Mouse (Mus musculus) G1E (cell line): Measurements from ENCODE around the gene Emilin2. TPM values are rescaled to one million over a fixed set of nuclear protein-coding genes. Genes with fewer than 3 reads are reported as not detected.

Experiments
- ATAC-seq: 2 replicates; pipeline ENCODE4 v1.8.0; 2016; ENCODE audit warnings: mild to moderate bottlenecking; ENCODE audit not compliant: insufficient number of reproducible peaks, poor library complexity, low FRiP score, severe bottlenecking; ENCODE audit errors: extremely low read depth
- DNase-seq: peaks from one replicate; pipeline ENCODE4 v3.0.0; 2012; ENCODE audit warnings: low spot score
- H3K27me3 ChIP-seq: 2 replicates; pipeline ENCODE4 v1.6.1; 2012; ENCODE audit warnings: mild to moderate bottlenecking, low read length, inconsistent platforms; ENCODE audit not compliant: insufficient read depth
- H3K36me3 ChIP-seq: replicated peaks from 2 replicates; pipeline ENCODE3; 2012; ENCODE audit warnings: mild to moderate bottlenecking, inconsistent platforms
- H3K4me1 ChIP-seq: 2 replicates; pipeline ENCODE4 v1.6.1; 2012; ENCODE audit warnings: low read depth, low read length, inconsistent platforms, mixed read lengths; ENCODE audit not compliant: insufficient read depth
- H3K4me3 ChIP-seq: 2 replicates; pipeline ENCODE4 v1.5.1; 2012; ENCODE audit warnings: low read depth, mild to moderate bottlenecking, inconsistent platforms, low read length, moderate library complexity, mixed read lengths
- H3K9me3 ChIP-seq: replicated peaks from 2 replicates; pipeline ENCODE4 v1.6.1; 2012; ENCODE audit warnings: inconsistent platforms
- CTCF ChIP-seq: IDR thresholded peaks from 2 replicates; pipeline ENCODE4 v1.5.1; 2012; ENCODE audit warnings: low read depth, low read length, inconsistent platforms, mixed read lengths
- GATA1 ChIP-seq: IDR thresholded peaks from 2 replicates; pipeline ENCODE4 v1.6.1; 2012; ENCODE audit warnings: borderline replicate concordance, low read length, inconsistent platforms, mixed read lengths
- GATA2 ChIP-seq: IDR thresholded peaks from 2 replicates; pipeline ENCODE4 v1.6.1; 2012; ENCODE audit warnings: low read depth, low read length, inconsistent platforms, borderline replicate concordance
- POLR2AphosphoS5 ChIP-seq: IDR thresholded peaks from 2 replicates; pipeline ENCODE4 v1.6.1; 2012; ENCODE audit warnings: low read depth, low read length, inconsistent platforms; ENCODE audit not compliant: insufficient replicate concordance
- TAL1 ChIP-seq: conservative IDR thresholded peaks from 2 replicates; pipeline ENCODE4 v1.6.1; 2012; ENCODE audit warnings: low read depth, low read length, inconsistent platforms, mixed read lengths
- polyA plus RNA-seq: library from polyadenylated mRNA; stranded (reverse); fragments of >175 nt; gene quantifications from 2 replicates; pipeline ENCODE4 v1.2.3, GENCODE M21; 2012
- total RNA-seq, 2 experiments: library from RNA; stranded (forward) in 1 of 2; stranded (reverse) in 1 of 2; fragments of 200-1000 nt in 1 of 2; fragments of >200 nt in 1 of 2; fragmentation: Nextera tagmentation in 1 of 2; gene quantifications; 2 replicates each; pipeline ENCODE4 v1.2.3; 2014 to 2017

The Emilin2 gene
- total and polyA plus RNA-seq, 3 experiments = 80.3 to 137 (median 106) TPM

DNA sequence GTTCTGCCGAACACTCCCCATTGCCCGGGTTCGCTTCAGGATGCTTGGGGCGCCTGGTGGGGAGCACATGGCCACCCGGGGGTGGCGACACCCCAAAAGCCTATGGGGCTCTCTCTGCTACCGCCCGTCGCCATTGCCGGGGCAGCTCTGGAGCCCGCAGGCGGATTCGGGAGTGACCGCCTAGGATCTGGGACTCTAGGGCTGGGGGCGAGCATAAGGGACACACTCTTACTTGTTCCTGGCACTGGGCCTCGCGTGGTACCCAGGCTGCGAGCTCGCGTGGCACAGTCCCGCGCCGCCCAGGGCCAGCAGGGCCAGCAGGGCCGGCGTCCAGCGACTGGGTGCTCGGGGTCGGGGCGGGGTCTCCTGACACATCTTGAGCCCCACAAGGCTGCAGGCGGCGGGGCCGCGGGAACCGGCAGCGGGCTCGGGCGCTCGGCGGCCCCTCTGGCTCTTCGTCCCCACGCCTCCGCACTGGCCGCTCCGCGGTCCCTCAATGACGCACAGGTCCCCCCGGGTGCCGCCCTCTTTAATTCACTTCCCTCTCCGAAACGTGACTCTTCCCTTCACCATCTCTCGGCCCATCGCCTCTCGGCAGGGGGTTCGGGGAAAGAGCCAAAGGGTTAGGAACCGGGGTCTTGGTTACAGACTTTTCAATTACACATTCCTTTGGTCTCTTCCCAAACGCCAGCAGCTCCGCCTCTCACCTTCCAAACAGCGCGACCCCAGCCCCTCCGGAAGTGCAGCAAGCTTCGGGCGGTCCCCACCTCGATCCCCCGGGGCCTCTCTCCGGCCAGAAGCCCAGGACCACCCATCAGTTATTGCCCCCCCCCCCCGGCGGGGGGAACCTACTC is 1.1 kb downstream of the Emilin2 start:
- Histone ChIP-seq H3K4me1 (peaks cover 49% of the 10 kb centered on the region), H3K27me3 (peaks cover 20% of the 10 kb centered on the region; the same call in 1 of the 2 replicates), H3K36me3 (peaks cover 36% of the 10 kb centered on the region), H3K9me3 (no peaks in the 10 kb centered on the region), H3K4me3 (peak overlapping the region; percentile 75)
- ATAC-seq (peak; percentile 54; the same call in 1 of the 2 replicates), DNase-seq (peak; percentile 80)
- TF ChIP-seq CTCF = no peak

DNA sequence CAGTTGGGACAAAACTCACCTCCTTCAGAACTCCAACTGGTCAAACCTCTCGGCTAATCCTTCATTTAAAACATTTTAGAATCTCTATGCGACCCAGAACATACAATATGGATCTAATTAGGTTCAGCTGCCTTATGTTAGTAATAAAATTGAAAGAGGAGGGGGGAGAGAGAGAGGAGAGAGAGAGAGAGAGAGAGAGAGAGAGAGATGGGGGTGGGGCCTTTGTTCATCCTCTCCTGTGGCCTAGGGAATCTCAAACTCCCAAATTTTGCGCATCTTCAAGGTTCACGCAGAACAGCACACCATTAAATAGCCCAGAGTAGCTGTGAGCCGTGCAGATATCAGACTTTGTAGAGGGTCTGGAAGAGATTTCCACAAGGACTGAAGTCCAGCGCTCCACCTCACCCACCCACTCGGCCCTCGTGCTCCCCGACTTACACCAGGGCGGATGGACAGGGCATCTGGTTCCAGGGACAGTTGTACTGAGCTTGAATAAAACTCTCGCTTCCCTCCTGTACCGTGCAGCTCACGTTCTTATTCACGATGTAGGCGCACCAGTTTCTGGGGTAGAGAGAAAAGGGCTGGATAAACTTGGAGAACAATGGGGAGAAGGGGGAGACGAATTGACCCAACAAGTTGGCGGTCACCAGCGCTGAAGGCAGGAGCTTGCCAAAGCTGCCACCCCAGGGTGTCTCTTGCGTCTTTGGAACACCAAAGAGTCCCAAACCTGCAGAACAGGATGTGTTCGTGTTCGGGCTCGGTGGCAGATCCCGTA is 1.9 kb downstream of the Emilin2 start:
- peaks cover 46% of the 10 kb centered on the region for H3K4me1 ChIP-seq
- peaks cover 20% of the 10 kb centered on the region; the same call in 1 of the 2 replicates for H3K27me3 ChIP-seq
- no peak for ATAC-seq
- no peak for DNase-seq
- peak overlapping the region; percentile 75 for H3K4me3 ChIP-seq
- H3K9me3 ChIP-seq = no peaks in the 10 kb centered on the region
- H3K36me3 ChIP-seq = peaks cover 44% of the 10 kb centered on the region
- TF ChIP-seq CTCF (no peak), GATA2 (no peak), TAL1 (no peak), GATA1 (no peak), POLR2AphosphoS5 (no peak)

DNA sequence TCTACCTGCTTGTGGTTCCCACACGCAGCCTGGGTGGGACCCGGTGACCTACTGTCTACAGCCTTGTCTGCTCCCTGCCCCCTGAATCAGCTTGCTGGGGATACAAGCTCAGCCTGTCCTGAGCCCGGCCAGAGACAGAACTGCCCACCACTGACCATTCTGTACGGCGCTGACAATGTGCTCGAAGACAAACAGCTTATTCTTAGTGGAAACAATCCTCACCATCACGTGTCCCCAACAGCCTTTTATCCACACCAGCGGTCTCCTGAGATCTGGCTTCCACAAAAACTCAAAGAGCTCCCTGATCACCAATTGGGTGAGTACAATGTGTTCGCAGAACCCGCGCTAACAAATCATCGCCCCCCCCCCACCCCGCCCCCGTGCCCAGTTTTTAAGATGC is 2.6 kb downstream of the Emilin2 start:
- no peak for ATAC-seq
- Histone ChIP-seq H3K4me3 (peak overlapping the region; percentile 47; the same call in 1 of the 2 replicates), H3K36me3 (peaks cover 52% of the 10 kb centered on the region), H3K4me1 (peaks cover 46% of the 10 kb centered on the region), H3K9me3 (no peaks in the 10 kb centered on the region), H3K27me3 (peaks cover 20% of the 10 kb centered on the region; the same call in 1 of the 2 replicates)
- no peak for DNase-seq
- no peak for TF ChIP-seq GATA1
- TF ChIP-seq POLR2AphosphoS5 = no peak
- no peak for TF ChIP-seq TAL1
- TF ChIP-seq GATA2 = no peak
- no peak for TF ChIP-seq CTCF

DNA sequence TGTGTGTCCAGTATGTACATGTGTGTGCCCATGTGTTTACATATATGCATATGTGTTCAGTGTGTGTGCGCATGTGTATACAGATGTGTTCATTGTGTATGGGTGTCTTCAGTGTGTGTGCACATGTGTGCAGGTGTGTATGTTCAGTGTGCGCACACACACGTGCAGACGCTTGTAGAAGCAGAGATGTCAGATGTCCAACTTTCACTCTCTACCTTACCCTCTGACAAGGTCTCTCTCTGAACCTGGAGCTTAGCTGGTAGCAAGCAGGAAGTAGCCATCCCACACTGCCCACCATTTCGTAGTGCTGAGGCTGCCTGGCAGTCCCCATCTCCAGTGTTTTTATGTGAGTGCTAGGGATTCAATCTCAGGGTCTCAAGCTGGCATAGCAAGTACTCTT is 3.5 kb downstream of the Emilin2 start:
- Histone ChIP-seq H3K9me3 (no peaks in the 10 kb centered on the region), H3K4me3 (no peak overlapping the region), H3K36me3 (peaks cover 60% of the 10 kb centered on the region), H3K27me3 (peaks cover 20% of the 10 kb centered on the region; the same call in 1 of the 2 replicates), H3K4me1 (peaks cover 48% of the 10 kb centered on the region)
- TF ChIP-seq CTCF (no peak), GATA2 (no peak), POLR2AphosphoS5 (no peak), GATA1 (no peak), TAL1 (no peak)
- DNase-seq = no peak
- no peak for ATAC-seq

DNA sequence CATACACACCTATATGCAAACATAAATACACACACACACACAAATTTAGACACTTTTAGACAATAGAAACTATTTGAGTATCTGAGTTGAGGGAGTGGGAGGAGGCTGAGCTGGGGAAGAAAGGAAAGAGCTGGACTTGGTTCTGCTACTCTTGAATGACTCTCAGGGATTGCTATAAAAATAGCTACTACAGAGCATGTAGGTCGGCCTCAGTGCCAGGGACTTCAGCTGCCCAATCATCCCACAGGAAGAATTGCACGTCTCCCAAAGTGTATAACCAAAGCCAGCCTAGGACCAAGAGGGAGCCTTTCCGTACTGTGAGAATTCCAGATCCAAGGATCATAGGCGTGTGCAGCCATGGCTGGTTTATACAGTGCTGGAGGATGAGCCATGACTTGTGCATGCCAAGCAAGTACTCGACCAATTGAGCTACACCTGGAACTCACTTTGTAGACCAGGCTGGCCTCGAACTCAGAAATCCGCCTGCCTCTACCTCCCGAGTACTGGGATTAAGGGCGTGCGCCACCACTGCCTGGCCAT is 4.5 kb downstream of the Emilin2 start:
- ATAC-seq (no peak), DNase-seq (no peak)
- Histone ChIP-seq H3K4me3 (no peak overlapping the region; the same call in 1 of the 2 replicates), H3K9me3 (no peaks in the 10 kb centered on the region), H3K27me3 (peaks cover 20% of the 10 kb centered on the region; the same call in 1 of the 2 replicates), H3K4me1 (peaks cover 45% of the 10 kb centered on the region), H3K36me3 (peaks cover 69% of the 10 kb centered on the region)
- TF ChIP-seq POLR2AphosphoS5 = no peak

DNA sequence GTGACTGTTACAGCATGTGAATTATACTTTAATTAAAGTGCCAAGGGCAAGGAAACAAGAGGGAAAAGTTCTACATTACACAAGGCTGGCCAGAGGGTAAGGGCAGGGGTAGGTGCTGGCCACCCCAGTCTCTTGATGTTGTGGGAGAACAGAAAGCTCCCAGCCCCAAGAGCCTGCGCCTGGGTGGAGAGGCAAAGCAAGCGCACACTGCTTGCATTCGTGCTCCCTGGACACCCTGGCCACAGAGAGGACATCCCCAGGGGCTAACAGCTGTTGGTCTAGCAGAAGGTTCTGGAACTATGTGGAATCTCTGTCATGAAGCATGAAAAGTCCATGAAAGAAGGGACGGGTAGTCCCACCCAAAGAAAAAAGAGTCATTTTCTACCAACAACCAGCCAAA is 5.1 kb downstream of the Emilin2 start:
- TF ChIP-seq TAL1 (no peak), GATA2 (no peak), GATA1 (no peak), CTCF (no peak), POLR2AphosphoS5 (no peak)
- Histone ChIP-seq H3K9me3 (no peaks in the 10 kb centered on the region), H3K27me3 (peaks cover 24% of the 10 kb centered on the region; the same call in 1 of the 2 replicates), H3K36me3 (peaks cover 75% of the 10 kb centered on the region), H3K4me1 (peaks cover 41% of the 10 kb centered on the region), H3K4me3 (no peak overlapping the region)
- DNase-seq = no peak
- ATAC-seq = no peak
